Mouse (Mus musculus): ENCODE results near the gene Adh6b.
"Not testable (repeated sequence)": the region's sequence is repeated elsewhere in the genome, so short reads cannot be mapped to it uniquely, and the experiment has no call there.

Gene Adh6b

GRCm38 (mm10) chr3:138360721-138361120, 19.1 kb downstream of the Adh6b start:
- DNase-seq (ENCODE audit: low spot score in 2 of 2), result no peak

GRCm38 (mm10) chr3:138362920-138363319, 21.3 kb downstream of the Adh6b start:
- DNase-seq (ENCODE audit: low spot score in 2 of 2), result no peak

GRCm38 (mm10) chr3:138366181-138366580, 24.6 kb downstream of the Adh6b start:
- DNase-seq (ENCODE audit: low spot score in 2 of 2), result no peak

GRCm38 (mm10) chr3:138369546-138369945, 28.0 kb downstream of the Adh6b start:
- no peak for DNase-seq (ENCODE audit: low spot score in 2 of 2)

DNA sequence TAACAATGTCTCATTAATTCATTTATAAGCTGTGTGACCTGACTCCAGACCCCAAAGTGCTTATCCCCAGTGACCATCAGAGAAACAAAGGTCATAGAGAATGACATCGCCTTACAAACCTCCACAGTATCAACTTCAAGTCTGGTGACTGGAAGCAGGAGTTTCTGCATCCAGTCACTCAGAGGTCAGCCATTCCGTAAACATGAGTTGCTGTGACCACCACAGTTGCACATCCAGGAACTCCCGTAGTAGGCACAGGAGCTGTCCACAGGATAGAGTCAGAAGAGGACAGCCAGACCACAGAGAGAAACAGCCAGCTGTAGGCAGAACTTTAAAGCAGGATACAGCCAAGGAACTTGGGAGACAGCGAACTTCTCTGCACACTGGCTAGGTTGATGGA, 28.7 kb downstream of the Adh6b start:
- DNase-seq (ENCODE audit: low spot score in 2 of 2), result not testable (repeated sequence)

- no peak for DNase-seq (ENCODE audit: low spot score in 2 of 2)
Observed at GRCm38 (mm10) chr3:138373920-138374319, 32.3 kb downstream of the Adh6b start.

GRCm38 (mm10) chr3:138375148-138375547, 33.6 kb downstream of the Adh6b start:
- DNase-seq (ENCODE audit: low spot score in 2 of 2), result no peak

DNA sequence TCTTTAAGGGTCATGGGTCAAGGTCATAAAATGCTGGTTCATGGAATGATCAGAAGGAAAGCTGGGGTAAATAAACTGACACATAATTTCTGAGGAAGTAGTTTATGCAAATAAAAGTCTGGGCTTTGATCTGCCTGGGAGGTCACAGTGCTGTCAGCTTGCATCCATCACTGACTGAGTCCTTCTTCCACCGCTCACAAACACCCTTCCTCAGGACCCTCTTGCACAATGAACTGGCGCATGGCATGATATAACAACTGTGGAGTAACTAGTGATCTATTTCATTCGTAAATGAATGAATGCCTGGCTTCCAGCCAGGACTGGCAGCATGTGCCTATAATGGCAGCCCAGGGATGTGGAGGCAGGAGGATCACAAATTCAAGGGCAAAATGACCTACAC, 39.6 kb downstream of the Adh6b start:
- DNase-seq (ENCODE audit: low spot score in 2 of 2), result no peak

GRCm38 (mm10) chr3:138387155-138387554, 45.6 kb downstream of the Adh6b start:
- DNase-seq (ENCODE audit: low spot score in 2 of 2), result no peak

DNA sequence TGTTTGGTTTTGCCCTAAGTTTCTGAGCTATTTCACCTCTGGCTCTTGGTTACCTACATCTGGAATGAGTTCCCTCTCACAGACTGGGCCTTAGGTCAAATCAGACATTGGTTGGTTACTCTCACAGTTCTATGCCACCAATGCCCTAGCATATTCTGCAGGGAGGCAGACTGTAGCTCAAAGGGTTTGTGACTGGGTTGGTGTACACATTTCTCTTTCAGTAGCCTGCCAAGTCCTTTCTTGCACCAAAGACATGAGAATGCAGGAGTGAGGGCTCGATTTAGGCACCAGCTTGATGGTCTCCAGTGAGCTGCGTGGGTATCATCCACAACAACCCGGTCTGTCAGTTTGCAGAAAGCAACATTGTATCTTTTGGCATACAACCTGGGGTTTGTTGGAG, 63.3 kb downstream of the Adh6b start:
- DNase-seq (ENCODE audit: low spot score in 2 of 2), result no peak

DNA sequence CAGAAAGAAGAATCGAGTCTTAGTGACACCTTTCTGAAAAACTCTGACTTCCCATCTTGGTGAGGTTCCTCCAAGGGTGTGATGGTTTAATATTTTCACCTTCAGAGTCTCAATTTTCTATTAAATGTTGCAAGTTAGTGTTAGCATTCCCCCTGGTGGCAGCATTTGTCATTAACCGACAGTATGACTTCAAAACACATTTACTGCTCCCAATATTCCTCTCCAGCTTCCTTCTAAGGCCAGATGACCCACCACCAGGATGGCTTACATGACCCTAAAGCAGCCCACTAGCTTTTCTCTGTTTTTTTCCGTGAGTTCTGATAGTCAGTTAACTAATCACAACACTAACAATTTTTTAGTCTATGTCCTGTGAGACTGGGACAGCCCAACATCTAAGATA, 63.8 kb downstream of the Adh6b start:
- DNase-seq (ENCODE audit: low spot score in 2 of 2), result no peak

GRCm38 (mm10) chr3:138405840-138406239, 64.3 kb downstream of the Adh6b start:
- no peak for DNase-seq (ENCODE audit: low spot score in 2 of 2)

GRCm38 (mm10) chr3:138407920-138408319, 66.3 kb downstream of the Adh6b start:
- no peak for DNase-seq (ENCODE audit: low spot score in 2 of 2)
